In genomic region chr15:8092668-8093067, GRCm38 (mm10) we compare ENCODE assay signal across 7 mouse cellular contexts. TPM values are rescaled to one million over a fixed set of nuclear protein-coding genes. Genes with fewer than 3 reads are reported as not detected.
DNase-seq lines count a peak whose midpoint lies in the region; ATAC-seq lines count a peak whose summit lies in the region.
"Not testable (repeated sequence)": the region's sequence is repeated elsewhere in the genome, so short reads cannot be mapped to it uniquely, and the experiment has no call there.

No protein-coding gene starts in this region.

- H3K9ac ChIP-seq in hindbrain, embryonic 13.5 days; hindbrain, embryonic 14.5 days; hindbrain, embryonic 15.5 days; hindbrain, embryonic 16.5 days (ENCODE audit: low read depth, low read length); neural tube, embryonic 13.5 days; neural tube, embryonic 14.5 days (replicated peaks; ENCODE audit: low read depth, low read length): not testable (repeated sequence)

- H3K9me3 ChIP-seq in hindbrain, embryonic 13.5 days; hindbrain, embryonic 14.5 days (ENCODE audit: control insufficient read depth, low read length); hindbrain, embryonic 15.5 days; hindbrain, embryonic 16.5 days (ENCODE audit: control insufficient read depth, low read length); neural tube, embryonic 13.5 days; neural tube, embryonic 14.5 days (ENCODE audit: control insufficient read depth, low read length): not testable (repeated sequence)

- DNase-seq in MN1 (ENCODE audit: low spot score): peak; percentile 56
- not testable (repeated sequence) for DNase-seq in hindbrain, embryonic 14.5 days (ENCODE audit: low spot score)

- H3K4me3 ChIP-seq in hindbrain, embryonic 13.5 days; hindbrain, embryonic 14.5 days (replicated peaks; ENCODE audit: low read length); hindbrain, embryonic 15.5 days; hindbrain, embryonic 16.5 days (ENCODE audit: low read length); neural tube, embryonic 13.5 days; neural tube, embryonic 14.5 days (ENCODE audit: low read depth, low read length): not testable (repeated sequence)

- 88% methylated on average over 1 of the region's 1 CpGs for WGBS in hindbrain, embryonic 13.5 days
- WGBS in hindbrain, embryonic 14.5 days: 82% methylated on average over 1 of the region's 1 CpGs
- WGBS in hindbrain, embryonic 15.5 days: 90% methylated on average over 1 of the region's 1 CpGs
- WGBS in hindbrain, embryonic 16.5 days: 80% methylated on average over 1 of the region's 1 CpGs
- 76% methylated on average over 1 of the region's 1 CpGs for WGBS in neural tube, embryonic 13.5 days
- 79% methylated on average over 1 of the region's 1 CpGs for WGBS in neural tube, embryonic 14.5 days

- H3K4me1 ChIP-seq in hindbrain, embryonic 13.5 days (replicated peaks); hindbrain, embryonic 14.5 days (replicated peaks; ENCODE audit: control insufficient read depth, insufficient read depth, low read length); hindbrain, embryonic 15.5 days (replicated peaks); hindbrain, embryonic 16.5 days (ENCODE audit: control insufficient read depth, insufficient read depth, low read depth, low read length); neural tube, embryonic 13.5 days (replicated peaks); neural tube, embryonic 14.5 days (ENCODE audit: control insufficient read depth, insufficient read depth, low read length): not testable (repeated sequence)

- H3K27ac ChIP-seq in hindbrain, embryonic 13.5 days; hindbrain, embryonic 14.5 days; hindbrain, embryonic 15.5 days (replicated peaks); hindbrain, embryonic 16.5 days (ENCODE audit: low read depth, low read length); neural tube, embryonic 13.5 days (replicated peaks); neural tube, embryonic 14.5 days (ENCODE audit: low read depth, low read length): not testable (repeated sequence)

- 0 out of 2 replicates have a peak, but pooled peaks have one; percentile 55 for ATAC-seq in hindbrain, embryonic 13.5 days (ENCODE audit: low FRiP score)
- ATAC-seq in hindbrain, embryonic 14.5 days (ENCODE audit: low FRiP score): peak; percentile 70
- ATAC-seq in hindbrain, embryonic 15.5 days (ENCODE audit: low FRiP score, low read depth): peak; percentile 45; the same call in 1 of the 2 replicates
- peak; percentile 45; the same call in 1 of the 2 replicates for ATAC-seq in hindbrain, embryonic 16.5 days
- ATAC-seq in neural tube, embryonic 13.5 days (ENCODE audit: low read depth): 0 out of 2 replicates have a peak, but pooled peaks have one; percentile 36
- ATAC-seq in neural tube, embryonic 14.5 days (ENCODE audit: low read depth): peak; percentile 53; the same call in 1 of the 2 replicates

- H3K4me2 ChIP-seq in hindbrain, embryonic 13.5 days; hindbrain, embryonic 14.5 days (replicated peaks); hindbrain, embryonic 15.5 days; hindbrain, embryonic 16.5 days (ENCODE audit: low read length); neural tube, embryonic 13.5 days; neural tube, embryonic 14.5 days (ENCODE audit: low read depth, low read length): not testable (repeated sequence)

- H3K27me3 ChIP-seq in hindbrain, embryonic 13.5 days; hindbrain, embryonic 14.5 days (ENCODE audit: control insufficient read depth, insufficient read depth, low read length); hindbrain, embryonic 15.5 days; hindbrain, embryonic 16.5 days (replicated peaks; ENCODE audit: control insufficient read depth, insufficient read depth, low read length); neural tube, embryonic 13.5 days; neural tube, embryonic 14.5 days (ENCODE audit: control insufficient read depth, insufficient read depth, low read length): not testable (repeated sequence)

- peaks cover 50% of the 10 kb centered on the region for H3K36me3 ChIP-seq in hindbrain, embryonic 13.5 days
- H3K36me3 ChIP-seq in hindbrain, embryonic 14.5 days (replicated peaks; ENCODE audit: control insufficient read depth, insufficient read depth): peaks cover 59% of the 10 kb centered on the region
- H3K36me3 ChIP-seq in hindbrain, embryonic 15.5 days: peaks cover 32% of the 10 kb centered on the region
- peaks cover 16% of the 10 kb centered on the region for H3K36me3 ChIP-seq in hindbrain, embryonic 16.5 days (ENCODE audit: control insufficient read depth, insufficient read depth, low read length)
- peaks cover 58% of the 10 kb centered on the region for H3K36me3 ChIP-seq in neural tube, embryonic 13.5 days
- H3K36me3 ChIP-seq in neural tube, embryonic 14.5 days (ENCODE audit: control insufficient read depth, insufficient read depth, low read length): peaks cover 20% of the 10 kb centered on the region

RNA-seq across cellular contexts. Expression of gene Wdr70, which starts 6.3 kb away (rescaled TPM):
- 68.4 and 72.2 TPM in 2 replicates for polyA plus RNA-seq in hindbrain, embryonic 13.5 days (2015; fragmentation: Nextera tagmentation; extraction: Ambion mirVana)
- polyA plus RNA-seq in hindbrain, embryonic 14.5 days (2014; fragmentation: Nextera tagmentation; extraction: Ambion mirVana): 59.8 and 64.7 TPM in 2 replicates
- polyA plus RNA-seq in hindbrain, embryonic 15.5 days (2015; fragmentation: Nextera tagmentation; extraction: Ambion mirVana): 66.8 and 68.5 TPM in 2 replicates
- polyA plus RNA-seq in hindbrain, embryonic 16.5 days (2015; fragmentation: Nextera tagmentation; extraction: Ambion mirVana): 71.3 and 75.2 TPM in 2 replicates
- 69.2 and 69.3 TPM in 2 replicates for polyA plus RNA-seq in neural tube, embryonic 13.5 days (2015; fragmentation: Nextera tagmentation; extraction: Ambion mirVana)
- 63.7 and 65.7 TPM in 2 replicates for polyA plus RNA-seq in neural tube, embryonic 14.5 days (2014; fragmentation: Nextera tagmentation; extraction: Ambion mirVana)

RNA-seq across cellular contexts. Expression of gene Nup155, which starts 16.4 kb away (rescaled TPM):
- 11.4 and 11.9 TPM in 2 replicates for polyA plus RNA-seq in hindbrain, embryonic 13.5 days (2015; fragmentation: Nextera tagmentation; extraction: Ambion mirVana)
- polyA plus RNA-seq in hindbrain, embryonic 14.5 days (2014; fragmentation: Nextera tagmentation; extraction: Ambion mirVana): 12.2 and 12.8 TPM in 2 replicates
- 9.6 and 10.1 TPM in 2 replicates for polyA plus RNA-seq in hindbrain, embryonic 15.5 days (2015; fragmentation: Nextera tagmentation; extraction: Ambion mirVana)
- 7.4 and 9.7 TPM in 2 replicates for polyA plus RNA-seq in hindbrain, embryonic 16.5 days (2015; fragmentation: Nextera tagmentation; extraction: Ambion mirVana)
- polyA plus RNA-seq in neural tube, embryonic 13.5 days (2015; fragmentation: Nextera tagmentation; extraction: Ambion mirVana): 10.0 and 12.9 TPM in 2 replicates
- 11.2 and 14.2 TPM in 2 replicates for polyA plus RNA-seq in neural tube, embryonic 14.5 days (2014; fragmentation: Nextera tagmentation; extraction: Ambion mirVana)
